Mouse (Mus musculus): ENCODE data around the gene Aph1b. TPM values are rescaled to one million over a fixed set of nuclear protein-coding genes. Genes with fewer than 3 reads are reported as not detected.

The Aph1b gene
- total and polyA plus RNA-seq, 3 experiments: 0.68 to 0.93 (median 0.91) TPM

DNA sequence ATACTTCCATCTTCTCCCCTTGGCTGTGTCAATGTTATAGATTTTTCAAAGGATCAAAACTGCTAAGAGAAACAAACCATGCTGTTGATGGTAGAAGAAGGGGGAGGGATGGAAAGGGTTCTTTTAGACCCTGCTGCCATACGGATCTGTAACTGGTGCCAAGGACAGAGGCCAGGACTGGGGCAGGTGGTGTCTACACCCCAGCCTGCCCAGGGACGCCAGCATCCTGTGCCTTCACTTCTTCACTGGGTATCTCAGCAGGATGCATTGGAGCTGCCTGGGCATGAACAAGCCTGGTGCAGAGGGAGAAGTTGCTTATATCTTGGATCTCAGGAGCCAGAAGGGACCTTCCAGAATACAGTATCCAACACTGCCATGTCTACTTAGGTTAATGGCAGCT is 50.8 kb downstream of the Aph1b start:
- H3K27ac ChIP-seq (ENCODE audit: insufficient read depth, low read depth): no peak overlapping the region
- TF ChIP-seq MAZ (IDR thresholded peaks at IDR 0.05; ENCODE audit: low read depth, low read length) (no peak), CHD2 (IDR thresholded peaks at IDR 0.05; ENCODE audit: low read length) (no peak), NRF1 (IDR thresholded peaks at IDR 0.05; ENCODE audit: low read depth, low read length) (no peak), ELF1 (IDR thresholded peaks at IDR 0.05; ENCODE audit: low read depth, low read length) (no peak), HCFC1 (IDR thresholded peaks at IDR 0.05; ENCODE audit: low read depth, low read length) (no peak), TCF12 (IDR thresholded peaks at IDR 0.05; ENCODE audit: low read depth, low read length) (no peak), MAFK (IDR thresholded peaks at IDR 0.05; ENCODE audit: insufficient replicate concordance, low read length) (no peak), SMC3 (IDR thresholded peaks at IDR 0.05; ENCODE audit: low read depth, low read length) (no peak)
- peaks cover 11 to 85% of the 10 kb centered on the region in 2 experiments for H3K36me3 ChIP-seq (replicated peaks in 1 of 2; ENCODE audit: control insufficient read depth in 1 of 2, insufficient read depth in 1 of 2, low read length in 1 of 2)
- H3K4me3 ChIP-seq (replicated peaks in 1 of 3; ENCODE audit: low read depth in 2 of 3, low read length in 2 of 3, poor library complexity in 1 of 3): no peak overlapping the region
- no peak for DNase-seq (ENCODE audit: extremely low read depth)
- no peaks in the 10 kb centered on the region for H3K79me2 ChIP-seq (replicated peaks; ENCODE audit: control insufficient read depth, extremely low read depth, insufficient read depth, poor library complexity, severe bottlenecking)
- in situ Hi-C loops (cut with MboI; ENCODE audit: low pct_ligation_motif_present, low pct_unique_long_range_greater_than_20kb, low sequenced_read_pairs) (no loop called here), dilution Hi-C loops (cut with MboI; ENCODE audit: extremely low pct_ligation_motif_present, extremely low pct_unique_long_range_greater_than_20kb, low sequenced_read_pairs) (no loop called here)
- no peak overlapping the region for H3K4me2 ChIP-seq (ENCODE audit: insufficient read depth, low read depth, poor library complexity, severe bottlenecking)
- H3K27me3 ChIP-seq (replicated peaks): no peaks in the 10 kb centered on the region
- H3K9me3 ChIP-seq (replicated peaks; ENCODE audit: low read length): no peaks in the 10 kb centered on the region
- H3K9ac ChIP-seq (ENCODE audit: insufficient read depth, low read depth): no peak overlapping the region
- H3K4me1 ChIP-seq (ENCODE audit: control insufficient read depth in 1 of 2, insufficient read depth in 2 of 2): peaks cover 0 to 14% of the 10 kb centered on the region in 2 experiments; a peak in 2 of 4 replicates

GRCm38 (mm10) chr9:66739516-66739915 is 55.8 kb downstream of the Aph1b start:
- Histone ChIP-seq H3K4me1 (ENCODE audit: control insufficient read depth in 1 of 2, insufficient read depth in 2 of 2) (peaks cover 0 to 14% of the 10 kb centered on the region in 2 experiments; a peak in 2 of 4 replicates), H3K36me3 (replicated peaks in 1 of 2; ENCODE audit: control insufficient read depth in 1 of 2, insufficient read depth in 1 of 2, low read length in 1 of 2) (peaks cover 0 to 71% of the 10 kb centered on the region in 2 experiments), H3K4me2 (ENCODE audit: insufficient read depth, low read depth, poor library complexity, severe bottlenecking) (no peak overlapping the region), H3K4me3 (replicated peaks in 1 of 3; ENCODE audit: low read depth in 2 of 3, low read length in 2 of 3, poor library complexity in 1 of 3) (no peak overlapping the region), H3K27me3 (replicated peaks) (no peaks in the 10 kb centered on the region), H3K9me3 (replicated peaks; ENCODE audit: low read length) (no peaks in the 10 kb centered on the region), H3K9ac (ENCODE audit: insufficient read depth, low read depth) (no peak overlapping the region), H3K79me2 (replicated peaks; ENCODE audit: control insufficient read depth, extremely low read depth, insufficient read depth, poor library complexity, severe bottlenecking) (no peaks in the 10 kb centered on the region), H3K27ac (ENCODE audit: insufficient read depth, low read depth) (no peak overlapping the region)
- TF ChIP-seq POLR2AphosphoS2 (IDR thresholded peaks at IDR 0.05; ENCODE audit: low read depth, low read length) (no peak), GABPA (IDR thresholded peaks at IDR 0.05; ENCODE audit: insufficient replicate concordance, low read depth, low read length) (no peak), MAZ (IDR thresholded peaks at IDR 0.05; ENCODE audit: low read depth, low read length) (no peak), IRF4 (IDR thresholded peaks at IDR 0.05; ENCODE audit: low read depth, low read length) (no peak), NELFE (IDR thresholded peaks at IDR 0.05; ENCODE audit: low read depth, low read length) (no peak), MYC (IDR thresholded peaks at IDR 0.05; ENCODE audit: low read depth, low read length) (no peak), BHLHE40 (IDR thresholded peaks at IDR 0.05; ENCODE audit: low read depth, low read length) (no peak), MAFK (IDR thresholded peaks at IDR 0.05; ENCODE audit: insufficient replicate concordance, low read length) (no peak), ETS1 (conservative IDR thresholded peaks at IDR 0.05; ENCODE audit: low read depth, low read length) (no peak), UBTF (IDR thresholded peaks at IDR 0.05; ENCODE audit: low read depth, low read length) (no peak), E2F4 (IDR thresholded peaks at IDR 0.05; ENCODE audit: insufficient replicate concordance, low read depth, low read length) (no peak), ZC3H11A (IDR thresholded peaks at IDR 0.05; ENCODE audit: low read depth, low read length) (no peak), CHD1 (IDR thresholded peaks at IDR 0.05; ENCODE audit: low read depth, low read length) (no peak), EP300 (IDR thresholded peaks at IDR 0.05; ENCODE audit: low read length) (no peak), SMC3 (IDR thresholded peaks at IDR 0.05; ENCODE audit: low read depth, low read length) (no peak), ELF1 (IDR thresholded peaks at IDR 0.05; ENCODE audit: low read depth, low read length) (no peak), KAT2A (IDR thresholded peaks at IDR 0.05; ENCODE audit: insufficient replicate concordance, low read length) (no peak), NRF1 (IDR thresholded peaks at IDR 0.05; ENCODE audit: low read depth, low read length) (no peak), ZNF384 (IDR thresholded peaks at IDR 0.05; ENCODE audit: low read depth, low read length) (no peak)
- dilution Hi-C loops (cut with MboI; ENCODE audit: extremely low pct_ligation_motif_present, extremely low pct_unique_long_range_greater_than_20kb, low sequenced_read_pairs): no loop called here
- DNase-seq (ENCODE audit: extremely low read depth): no peak
- in situ Hi-C loops (cut with MboI; ENCODE audit: low pct_ligation_motif_present, low pct_unique_long_range_greater_than_20kb, low sequenced_read_pairs): no loop called here

All from CH12.LX (cell line).